In genomic region chr8:107286686-107287085, GRCm38 (mm10) we compare ENCODE assay signal across 26 mouse cellular contexts. TPM values are rescaled to one million over a fixed set of nuclear protein-coding genes. Genes with fewer than 3 reads are reported as not detected.
DNase-seq lines count a peak whose midpoint lies in the region; ATAC-seq and TF ChIP-seq lines count a peak whose summit lies in the region.
"Had no signal": no experiment of that assay in that cellular context is flagged by ENCODE, and none has a peak within 500 bp of the region (broad histone marks: within the 10 kb centered on the region; RNA-seq: fewer than 3 reads in every experiment).

No protein-coding gene starts in this region.

- no peak overlapping the region for H3K9ac ChIP-seq in kidney, postnatal 0 days (ENCODE audit: low read depth, low read length)
- H3K9ac ChIP-seq in intestine, embryonic 14.5 days (ENCODE audit: low read length), result no peak overlapping the region
- no peak overlapping the region for H3K9ac ChIP-seq in intestine, postnatal 0 days (ENCODE audit: low read depth, low read length)
- H3K9ac ChIP-seq: forebrain, embryonic 13.5 days; heart, embryonic 13.5 days; hindbrain, embryonic 14.5 days had no signal

- H3K9me3 ChIP-seq in kidney, postnatal 0 days (replicated peaks; ENCODE audit: low read length), result no peaks in the 10 kb centered on the region
- no peaks in the 10 kb centered on the region for H3K9me3 ChIP-seq in intestine, embryonic 14.5 days (ENCODE audit: control insufficient read depth, low read length)
- no peaks in the 10 kb centered on the region for H3K9me3 ChIP-seq in intestine, postnatal 0 days (ENCODE audit: control insufficient read depth)
- H3K9me3 ChIP-seq: forebrain, embryonic 10.5 days; forebrain, embryonic 13.5 days; heart, embryonic 10.5 days; heart, embryonic 13.5 days had no signal

- no peaks in the 10 kb centered on the region for H3K4me1 ChIP-seq in kidney, postnatal 0 days (replicated peaks; ENCODE audit: insufficient read depth, low read length)
- no peaks in the 10 kb centered on the region; the same call in 1 of the 2 replicates for H3K4me1 ChIP-seq in intestine, embryonic 14.5 days (replicated peaks; ENCODE audit: control insufficient read depth, insufficient read depth, low read length)
- 0 out of 2 replicates have a peak, but pooled peaks cover 2% of the 10 kb centered on the region for H3K4me1 ChIP-seq in intestine, postnatal 0 days (replicated peaks; ENCODE audit: control insufficient read depth, insufficient read depth, low read length)
- H3K4me1 ChIP-seq: forebrain, embryonic 10.5 days; forebrain, embryonic 13.5 days; heart, embryonic 10.5 days had no signal

- CTCF ChIA-PET in Patski (lab: Charles Lee), result interaction anchor here (2.7 kb wide), 1 partner anchor 20 kb away, joined by 7 read pairs; no protein-coding TSS in a partner anchor

- H3K4me3 ChIP-seq in kidney, postnatal 0 days (replicated peaks; ENCODE audit: low read depth, low read length), result no peak overlapping the region
- no peak overlapping the region for H3K4me3 ChIP-seq in intestine, embryonic 14.5 days (ENCODE audit: low read depth, low read length)
- H3K4me3 ChIP-seq in intestine, postnatal 0 days (ENCODE audit: low read depth, low read length), result no peak overlapping the region
- H3K4me3 ChIP-seq: forebrain, embryonic 10.5 days; forebrain, embryonic 13.5 days; gastrocnemius, adult 2 months; heart, embryonic 10.5 days; heart, embryonic 13.5 days had no signal

- H3K27ac ChIP-seq in kidney, postnatal 0 days, result no peak overlapping the region
- H3K27ac ChIP-seq in intestine, embryonic 14.5 days (ENCODE audit: low read depth), result no peak overlapping the region
- no peak overlapping the region for H3K27ac ChIP-seq in intestine, postnatal 0 days (ENCODE audit: low read depth, low read length)
- H3K27ac ChIP-seq: forebrain, embryonic 10.5 days; forebrain, embryonic 13.5 days; gastrocnemius, adult 2 months; heart, embryonic 10.5 days; heart, embryonic 13.5 days; hindbrain, embryonic 14.5 days; hindbrain, postnatal 0 days had no signal

- no peak for TF ChIP-seq CTCF in kidney, postnatal 0 days (IDR thresholded peaks at IDR 0.05; ENCODE audit: low read depth)
- TF ChIP-seq CTCF in Patski (IDR thresholded peaks at IDR 0.05), result no peak
- TF ChIP-seq CTCF in intestine, postnatal 0 days (IDR thresholded peaks at IDR 0.05; ENCODE audit: low read depth), result no peak

- POLR2A ChIA-PET in Patski (lab: Charles Lee), result interaction anchor here (1.0 to 1.4 kb wide), 3 partner anchors 18 to 88 kb away, joined by 3 to 6 read pairs (median 3); no protein-coding TSS in a partner anchor

- H3K36me3 ChIP-seq in kidney, postnatal 0 days (ENCODE audit: insufficient read depth, low read length), result no peaks in the 10 kb centered on the region
- H3K36me3 ChIP-seq in intestine, embryonic 14.5 days (ENCODE audit: control insufficient read depth, insufficient read depth, low read length), result no peaks in the 10 kb centered on the region
- H3K36me3 ChIP-seq in intestine, postnatal 0 days (ENCODE audit: control insufficient read depth, insufficient read depth), result no peaks in the 10 kb centered on the region
- H3K36me3 ChIP-seq: forebrain, embryonic 10.5 days; heart, embryonic 10.5 days; heart, embryonic 13.5 days had no signal

- H3K27me3 ChIP-seq in kidney, postnatal 0 days (ENCODE audit: insufficient read depth, low read length), result no peaks in the 10 kb centered on the region
- no peaks in the 10 kb centered on the region for H3K27me3 ChIP-seq in Patski
- no peaks in the 10 kb centered on the region for H3K27me3 ChIP-seq in intestine, embryonic 14.5 days (replicated peaks; ENCODE audit: control insufficient read depth, insufficient read depth, low read length)
- no peaks in the 10 kb centered on the region for H3K27me3 ChIP-seq in intestine, postnatal 0 days (replicated peaks; ENCODE audit: control insufficient read depth, insufficient read depth, low read length)
- H3K27me3 ChIP-seq: forebrain, embryonic 13.5 days; heart, embryonic 13.5 days had no signal

- WGBS in kidney, postnatal 0 days, result 54% methylated on average over 9 of the region's 9 CpGs
- 53% methylated on average over 9 of the region's 9 CpGs for WGBS in intestine, embryonic 14.5 days
- WGBS in intestine, postnatal 0 days, result 28% methylated on average over 9 of the region's 9 CpGs

- ATAC-seq in kidney, postnatal 0 days (replicated peaks; ENCODE audit: low FRiP score, low read depth), result peak; percentile 49; the same call in 1 of the 2 replicates
- ATAC-seq in Patski, result peak; percentile 78
- ATAC-seq in intestine, embryonic 14.5 days (replicated peaks; ENCODE audit: low FRiP score, low TSS enrichment, low read depth), result peak; percentile 71; the same call in 1 of the 2 replicates
- ATAC-seq in intestine, postnatal 0 days, result peak; percentile 87
- ATAC-seq: CD4-positive, CD25-positive, alpha-beta regulatory T cell, adult 4 months; forebrain, embryonic 13.5 days; forebrain, embryonic 16.5 days; hindbrain, postnatal 0 days had no signal

- in situ Hi-C loops in Patski (cut with MboI; ENCODE audit: low pct_unique_long_range_greater_than_20kb), result no loop called here

- peak; percentile 34 for DNase-seq in kidney, postnatal 0 days (ENCODE audit: low spot score)
- DNase-seq in kidney, postnatal 36 days, result no peak
- DNase-seq in Patski (ENCODE audit: low read depth, low spot score), result peak; percentile 90
- DNase-seq in intestine, embryonic 14.5 days (ENCODE audit: low spot score), result no peak
- DNase-seq in ovary, postnatal 36 days (ENCODE audit: low spot score), result no peak
- DNase-seq in right cerebral cortex, postnatal 10 days (ENCODE audit: low spot score in 2 of 2), result no peak
- no peak for DNase-seq in kidney, adult 8-10 months
- DNase-seq: adrenal gland, adult 8-10 months; adrenal gland, postnatal 25 days; cerebellum, adult 11-12 months; cerebellum, adult 9-10 months; cerebellum, postnatal 14 days; gastrocnemius, adult 2 months; gastrocnemius, postnatal 14 days; heart, adult 18-20 months; heart, postnatal 14 days; heart, postnatal 4 days had no signal

- H3K4me2 ChIP-seq in kidney, postnatal 0 days (ENCODE audit: low read length), result no peak overlapping the region
- H3K4me2 ChIP-seq in intestine, embryonic 14.5 days (ENCODE audit: low read length), result peak overlapping the region; percentile 13
- no peak overlapping the region; the same call in 1 of the 2 replicates for H3K4me2 ChIP-seq in intestine, postnatal 0 days (replicated peaks; ENCODE audit: low read depth)
- H3K4me2 ChIP-seq: forebrain, embryonic 13.5 days; heart, embryonic 13.5 days; hindbrain, embryonic 14.5 days had no signal

RNA-seq across cellular contexts. Expression of gene Nfat5, which starts 6.6 kb away (rescaled TPM):
- 16.8 and 17.1 TPM in 2 replicates for polyA plus RNA-seq in kidney, postnatal 0 days (2015; fragmentation: Nextera tagmentation; extraction: Ambion mirVana)
- polyA plus RNA-seq in Patski (2021), result 113 TPM
- 12.3 and 14.7 TPM in 2 replicates for polyA plus RNA-seq in intestine, embryonic 14.5 days (2014; fragmentation: Nextera tagmentation; extraction: Ambion mirVana)
- 4.8 and 6.6 TPM in 2 replicates for polyA plus RNA-seq in intestine, postnatal 0 days (2015; fragmentation: Nextera tagmentation; extraction: Ambion mirVana)

Comparison
In these comparisons a context has a peak if more than half of its experiments do, and no peak if none do; other contexts are left out.
1. DNase-seq: peak in kidney, postnatal 0 days (single experiment) and Patski (single experiment); none in kidney, postnatal 36 days (0 of 2), intestine, embryonic 14.5 days (single experiment), ovary, postnatal 36 days (single experiment), right cerebral cortex, postnatal 10 days (0 of 2) and kidney, adult 8-10 months (0 of 2).
2. Peak in every context shown above with its lines, with median percentiles within 50 percentile points of each other: ATAC-seq.